Mouse (Mus musculus): Measurements from ENCODE around the gene Slc25a48. TPM values are rescaled to one million over a fixed set of nuclear protein-coding genes. Genes with fewer than 3 reads are reported as not detected.

The Slc25a48 gene
- polyA plus RNA-seq, 1 experiment from 2014 or later: not detected

DNA sequence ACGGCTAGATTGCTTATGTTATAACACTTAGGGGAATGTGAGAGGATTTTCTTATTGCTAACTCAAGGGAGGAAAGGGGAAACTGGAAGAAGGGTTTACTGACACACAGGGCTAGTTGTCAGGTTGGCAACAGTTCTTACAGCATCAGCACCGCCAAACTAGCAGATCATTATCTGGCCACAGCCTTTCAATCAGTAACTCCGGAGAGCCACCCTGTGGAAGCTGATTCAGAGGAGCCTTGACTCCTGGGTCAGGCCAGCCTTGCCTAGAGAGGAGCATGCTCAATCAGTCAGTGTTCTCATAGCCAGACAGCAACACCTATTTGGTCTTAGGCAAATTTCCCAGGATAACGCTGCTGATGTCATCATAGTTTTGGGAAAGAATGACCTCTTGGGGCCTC lies 23.3 kb downstream of the Slc25a48 start:
- WGBS: 87% methylated on average over 4 of the region's 4 CpGs
- ATAC-seq: no peak

DNA sequence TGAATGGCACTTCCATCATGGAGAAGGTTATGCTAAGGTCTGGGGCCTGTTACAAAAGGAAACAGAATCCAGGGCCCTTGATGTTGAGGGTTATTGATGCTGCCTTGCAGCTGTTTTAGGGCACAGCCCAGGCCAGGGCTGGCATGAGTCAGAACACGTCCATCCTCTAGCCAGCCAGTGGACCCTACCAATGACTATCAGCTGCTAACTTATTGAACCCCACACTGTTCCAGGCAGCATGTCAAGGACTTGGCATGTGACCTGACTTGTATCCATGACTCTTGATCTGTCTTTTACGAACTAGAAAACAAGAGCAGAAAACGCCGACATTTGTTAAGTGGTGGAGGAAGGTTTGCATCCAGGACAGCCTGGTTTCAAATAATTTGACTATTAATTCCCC lies 24.6 kb downstream of the Slc25a48 start:
- H3K4me1 ChIP-seq (replicated peaks): peaks cover 5% of the 10 kb centered on the region; the same call in 1 of the 2 replicates
- 93% methylated on average over 4 of the region's 4 CpGs for WGBS

More for the DNA sequence above, 23.3 kb downstream of the Slc25a48 start:
- H3K27me3 ChIP-seq: no peaks in the 10 kb centered on the region
- H3K9ac ChIP-seq (replicated peaks): no peak overlapping the region
- no peaks in the 10 kb centered on the region for H3K9me3 ChIP-seq
- peaks cover 5% of the 10 kb centered on the region; the same call in 1 of the 2 replicates for H3K4me1 ChIP-seq (replicated peaks)
- H3K27ac ChIP-seq: no peak overlapping the region
- no peaks in the 10 kb centered on the region for H3K36me3 ChIP-seq
- no peak overlapping the region for H3K4me3 ChIP-seq (replicated peaks)
- no peak overlapping the region for H3K4me2 ChIP-seq (replicated peaks)

DNA sequence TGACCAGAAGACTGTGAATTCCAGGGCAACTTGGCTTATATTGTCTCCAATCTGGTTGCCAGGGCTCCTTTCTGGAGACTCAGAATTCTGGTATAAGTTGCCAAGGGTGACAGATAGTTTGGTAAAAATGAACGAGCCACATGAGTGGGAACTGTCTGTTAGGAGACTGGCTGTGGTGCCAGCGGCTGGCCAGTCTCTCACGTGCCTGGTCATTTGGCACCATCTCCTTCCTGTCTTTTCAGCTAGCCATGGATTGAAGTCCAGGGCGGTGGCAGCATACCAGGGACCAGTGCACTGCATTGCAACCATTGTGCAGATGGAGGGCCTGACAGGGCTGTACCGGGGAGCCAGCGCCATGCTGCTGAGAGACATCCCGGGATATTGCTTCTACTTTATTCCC lies 25.1 kb downstream of the Slc25a48 start:
- no peak for ATAC-seq
- 88% methylated on average over 7 of the region's 7 CpGs for WGBS
- H3K27me3 ChIP-seq: no peaks in the 10 kb centered on the region

More for the DNA sequence above, 24.6 kb downstream of the Slc25a48 start:
- no peak overlapping the region for H3K4me2 ChIP-seq (replicated peaks)
- ATAC-seq: no peak
- no peak overlapping the region for H3K27ac ChIP-seq
- H3K36me3 ChIP-seq: no peaks in the 10 kb centered on the region
- H3K27me3 ChIP-seq: no peaks in the 10 kb centered on the region
- H3K9me3 ChIP-seq: no peaks in the 10 kb centered on the region
- H3K4me3 ChIP-seq (replicated peaks): no peak overlapping the region
- H3K9ac ChIP-seq (replicated peaks): no peak overlapping the region

DNA sequence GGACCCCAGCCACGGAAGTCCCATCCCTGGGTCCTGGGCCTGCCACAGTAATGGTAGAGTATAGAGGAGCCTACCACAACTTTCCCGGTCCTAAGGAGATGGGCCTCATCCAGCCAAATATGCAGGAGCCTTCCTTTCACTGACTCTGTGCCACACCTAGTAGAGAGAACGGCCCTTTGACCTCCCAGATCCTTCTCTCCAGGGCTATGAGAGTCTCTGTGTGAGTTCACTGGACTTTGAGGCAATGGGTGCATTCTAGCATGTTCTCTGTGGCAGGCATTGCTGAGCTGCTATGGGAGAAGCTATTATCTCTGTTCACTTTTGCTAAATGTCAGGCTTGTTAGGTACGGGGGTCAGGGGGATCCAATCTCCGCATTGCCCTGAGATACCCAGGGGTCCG lies 25.6 kb downstream of the Slc25a48 start:
- Histone ChIP-seq H3K4me2 (replicated peaks) (no peak overlapping the region), H3K27ac (no peak overlapping the region), H3K9ac (replicated peaks) (no peak overlapping the region), H3K36me3 (no peaks in the 10 kb centered on the region), H3K9me3 (no peaks in the 10 kb centered on the region), H3K4me3 (replicated peaks) (no peak overlapping the region), H3K27me3 (no peaks in the 10 kb centered on the region), H3K4me1 (replicated peaks) (no peaks in the 10 kb centered on the region)
- no peak for ATAC-seq
- WGBS: 86% methylated on average over 6 of the region's 6 CpGs

More for the DNA sequence above, 25.1 kb downstream of the Slc25a48 start:
- Histone ChIP-seq H3K9me3 (no peaks in the 10 kb centered on the region), H3K4me3 (replicated peaks) (no peak overlapping the region), H3K36me3 (no peaks in the 10 kb centered on the region), H3K4me2 (replicated peaks) (no peak overlapping the region), H3K9ac (replicated peaks) (no peak overlapping the region), H3K4me1 (replicated peaks) (peaks cover 2% of the 10 kb centered on the region; the same call in 1 of the 2 replicates), H3K27ac (no peak overlapping the region)

DNA sequence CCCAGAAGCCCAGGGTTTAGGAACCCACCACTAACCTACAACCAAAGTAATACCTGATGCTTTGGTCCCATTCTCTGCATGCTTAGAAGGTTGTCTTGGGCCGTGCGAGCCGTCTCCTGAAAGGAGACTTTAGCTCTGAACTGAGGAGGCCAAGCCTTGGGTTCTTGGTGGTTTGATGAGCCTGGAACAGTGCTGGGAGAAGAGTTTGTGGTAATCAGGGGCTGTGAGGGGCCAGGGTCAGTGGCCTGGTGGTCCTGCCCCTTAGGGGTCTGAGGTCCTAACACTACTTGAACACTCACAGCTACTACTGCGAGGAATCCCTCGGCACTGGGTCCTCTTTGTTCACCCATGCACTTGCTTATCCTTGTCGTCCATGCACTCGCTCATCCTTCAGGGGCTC lies 29.6 kb downstream of the Slc25a48 start:
- no peaks in the 10 kb centered on the region for H3K9me3 ChIP-seq
- no peak for ATAC-seq
- H3K27me3 ChIP-seq: no peaks in the 10 kb centered on the region
- H3K9ac ChIP-seq (replicated peaks): no peak overlapping the region
- H3K4me2 ChIP-seq (replicated peaks): no peak overlapping the region
- H3K4me3 ChIP-seq (replicated peaks): no peak overlapping the region
- no peaks in the 10 kb centered on the region for H3K36me3 ChIP-seq
- 91% methylated on average over 7 of the region's 7 CpGs for WGBS
- H3K4me1 ChIP-seq (replicated peaks): no peaks in the 10 kb centered on the region
- H3K27ac ChIP-seq: no peak overlapping the region

DNA sequence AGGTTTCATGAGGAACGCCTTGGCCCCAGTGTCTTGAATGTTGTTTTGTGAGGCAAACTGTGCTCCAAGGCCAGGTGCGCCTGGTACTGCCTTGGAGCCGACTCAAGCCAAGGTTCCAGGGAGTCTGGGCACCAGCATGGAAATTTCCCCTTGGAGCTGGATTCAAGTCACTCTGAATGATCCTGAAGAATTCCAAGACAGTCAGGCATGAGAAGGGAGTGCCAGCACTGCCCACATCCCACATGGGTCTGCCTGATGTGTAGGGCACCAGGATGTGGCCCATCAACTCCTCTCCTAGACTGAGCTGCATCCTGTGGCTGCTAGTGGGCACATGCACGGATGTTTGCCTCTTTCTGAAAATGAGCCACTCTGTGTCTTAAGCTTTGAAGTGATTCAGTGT lies 30.4 kb downstream of the Slc25a48 start:
- ATAC-seq: no peak
- WGBS: 93% methylated on average over 4 of the region's 4 CpGs
- H3K4me2 ChIP-seq (replicated peaks): no peak overlapping the region
- no peak overlapping the region for H3K4me3 ChIP-seq (replicated peaks)
- 0 out of 2 replicates have a peak, but pooled peaks cover 3% of the 10 kb centered on the region for H3K27me3 ChIP-seq
- H3K9me3 ChIP-seq: no peaks in the 10 kb centered on the region
- H3K27ac ChIP-seq: no peak overlapping the region
- no peaks in the 10 kb centered on the region for H3K4me1 ChIP-seq (replicated peaks)
- H3K36me3 ChIP-seq: no peaks in the 10 kb centered on the region
- no peak overlapping the region for H3K9ac ChIP-seq (replicated peaks)

DNA sequence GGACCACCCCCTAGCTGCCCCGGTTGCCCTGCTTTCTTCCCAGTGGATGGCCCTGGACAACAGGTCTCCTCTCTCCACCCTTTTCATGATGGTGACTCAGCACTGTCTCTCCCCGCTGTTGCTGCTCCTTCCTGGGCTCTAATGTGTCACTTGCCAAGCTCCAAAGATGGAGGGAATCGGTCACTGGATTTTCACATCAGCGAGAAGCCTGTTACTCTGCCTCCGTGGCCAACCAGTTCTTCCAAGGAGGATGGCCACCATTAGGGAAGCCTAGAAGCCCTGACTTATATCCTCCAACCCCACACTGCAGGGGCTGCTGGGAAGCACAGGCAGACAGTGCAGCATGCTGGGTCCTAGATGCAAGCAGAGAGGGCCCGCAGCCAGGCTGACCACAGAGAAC lies 33.1 kb downstream of the Slc25a48 start:
- H3K9ac ChIP-seq (replicated peaks): no peak overlapping the region
- no peaks in the 10 kb centered on the region for H3K9me3 ChIP-seq
- H3K36me3 ChIP-seq: no peaks in the 10 kb centered on the region
- no peak for ATAC-seq
- no peak overlapping the region for H3K4me3 ChIP-seq (replicated peaks)
- WGBS: 88% methylated on average over 6 of the region's 6 CpGs
- H3K27ac ChIP-seq: no peak overlapping the region
- 0 out of 2 replicates have a peak, but pooled peaks cover 3% of the 10 kb centered on the region for H3K27me3 ChIP-seq
- no peak overlapping the region for H3K4me2 ChIP-seq (replicated peaks)
- H3K4me1 ChIP-seq (replicated peaks): no peaks in the 10 kb centered on the region

DNA sequence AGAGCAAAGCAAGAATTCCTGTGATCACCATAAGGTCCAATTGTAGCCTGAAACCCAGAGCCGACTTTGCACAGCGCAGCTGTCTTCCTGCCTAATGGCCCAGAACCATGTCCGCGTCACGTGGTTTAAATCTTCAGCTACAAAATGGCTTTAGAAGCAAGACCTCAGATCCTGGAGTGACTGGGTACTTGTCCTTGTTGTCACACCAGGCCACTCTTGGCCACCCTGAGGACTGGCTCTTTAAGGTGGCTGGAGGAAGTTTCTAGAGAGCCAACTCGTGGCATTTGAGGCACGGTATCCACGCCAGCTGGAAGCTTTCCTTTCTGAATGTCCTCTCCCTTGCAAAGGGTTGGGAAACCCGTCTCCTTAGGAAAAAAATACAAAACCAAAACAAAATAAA lies 33.8 kb downstream of the Slc25a48 start:
- Histone ChIP-seq H3K4me2 (replicated peaks) (no peak overlapping the region), H3K4me3 (replicated peaks) (no peak overlapping the region), H3K27me3 (0 out of 2 replicates have a peak, but pooled peaks cover 3% of the 10 kb centered on the region), H3K4me1 (replicated peaks) (no peaks in the 10 kb centered on the region), H3K9ac (replicated peaks) (no peak overlapping the region), H3K36me3 (no peaks in the 10 kb centered on the region), H3K9me3 (no peaks in the 10 kb centered on the region), H3K27ac (no peak overlapping the region)
- no peak for ATAC-seq
- 79% methylated on average over 9 of the region's 9 CpGs for WGBS

DNA sequence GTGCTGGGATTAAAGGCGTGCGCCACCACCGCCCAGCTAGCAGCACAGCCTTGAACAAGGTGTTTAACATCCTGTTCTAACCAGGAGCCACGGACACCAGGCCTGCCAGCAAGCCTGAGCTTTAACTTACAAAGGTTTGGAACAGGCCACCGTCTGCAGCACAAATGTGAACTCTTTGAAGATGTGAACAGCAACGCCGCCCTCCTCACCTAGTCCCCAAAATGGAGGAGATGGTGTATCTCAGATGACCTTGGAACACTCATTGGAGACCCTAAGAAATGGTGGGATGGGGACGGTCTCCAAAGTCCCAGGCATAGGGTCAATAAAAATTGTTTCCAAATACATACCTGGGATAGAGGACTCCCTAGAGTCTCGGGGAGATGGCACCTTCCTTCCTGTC lies 34.5 kb downstream of the Slc25a48 start:
- no peaks in the 10 kb centered on the region for H3K36me3 ChIP-seq
- no peak for ATAC-seq
- no peaks in the 10 kb centered on the region for H3K9me3 ChIP-seq
- H3K27me3 ChIP-seq: 0 out of 2 replicates have a peak, but pooled peaks cover 3% of the 10 kb centered on the region
- 94% methylated on average over 9 of the region's 9 CpGs for WGBS
- H3K4me2 ChIP-seq (replicated peaks): no peak overlapping the region
- no peak overlapping the region for H3K27ac ChIP-seq
- H3K4me3 ChIP-seq (replicated peaks): no peak overlapping the region
- H3K4me1 ChIP-seq (replicated peaks): no peaks in the 10 kb centered on the region
- no peak overlapping the region for H3K9ac ChIP-seq (replicated peaks)

DNA sequence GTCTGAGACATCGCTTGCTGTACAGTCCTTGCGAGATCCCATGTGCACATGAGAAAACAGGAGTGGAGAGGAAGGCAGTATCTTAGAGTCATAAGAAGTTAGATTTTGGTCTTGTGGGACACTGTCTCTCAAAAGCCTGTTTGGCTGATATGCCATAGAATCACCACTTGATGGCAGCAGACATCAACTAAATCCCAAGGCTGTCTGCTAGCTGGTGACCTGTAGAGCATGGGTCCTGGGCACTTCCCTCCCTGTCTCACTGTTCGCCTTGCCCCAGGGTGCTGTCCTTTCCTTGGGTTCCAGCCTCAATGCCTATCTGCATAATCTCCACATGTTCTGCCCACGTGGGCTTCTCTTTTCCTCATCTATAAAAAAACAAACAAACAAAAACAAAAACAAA lies 37.2 kb downstream of the Slc25a48 start:
- H3K4me1 ChIP-seq (replicated peaks): no peaks in the 10 kb centered on the region
- H3K36me3 ChIP-seq: no peaks in the 10 kb centered on the region
- no peak overlapping the region for H3K4me3 ChIP-seq (replicated peaks)
- ATAC-seq: peak; percentile 55; the same call in 1 of the 2 replicates
- H3K9me3 ChIP-seq: no peaks in the 10 kb centered on the region
- H3K27ac ChIP-seq: no peak overlapping the region
- 0 out of 2 replicates have a peak, but pooled peaks cover 3% of the 10 kb centered on the region for H3K27me3 ChIP-seq
- H3K4me2 ChIP-seq (replicated peaks): no peak overlapping the region
- H3K9ac ChIP-seq (replicated peaks): no peak overlapping the region
- 28% methylated on average over 4 of the region's 4 CpGs for WGBS

DNA sequence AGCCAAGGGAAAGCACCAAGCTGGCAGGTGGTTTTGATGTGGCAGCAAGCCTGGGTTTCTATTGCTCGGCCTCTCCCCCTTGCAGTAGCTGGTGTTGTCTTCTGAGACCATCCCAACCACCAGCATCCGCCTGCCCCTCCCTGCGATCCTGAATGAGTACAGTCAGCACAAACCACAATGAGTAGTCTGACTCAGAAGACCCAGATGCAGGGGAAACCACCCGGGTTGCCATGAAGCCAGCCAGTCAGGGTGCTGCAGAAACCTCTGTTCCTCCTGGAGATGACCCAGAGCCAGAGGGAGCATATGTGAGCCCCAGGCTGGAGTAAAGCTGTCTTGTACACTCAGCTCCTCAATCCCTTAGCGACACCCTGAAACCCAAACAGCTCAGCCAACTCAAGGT lies 38.6 kb downstream of the Slc25a48 start:
- Histone ChIP-seq H3K4me2 (replicated peaks) (no peak overlapping the region), H3K36me3 (no peaks in the 10 kb centered on the region), H3K27me3 (0 out of 2 replicates have a peak, but pooled peaks cover 3% of the 10 kb centered on the region), H3K27ac (no peak overlapping the region), H3K4me3 (replicated peaks) (no peak overlapping the region), H3K9ac (replicated peaks) (no peak overlapping the region), H3K4me1 (replicated peaks) (no peaks in the 10 kb centered on the region), H3K9me3 (no peaks in the 10 kb centered on the region)
- ATAC-seq: no peak
- 85% methylated on average over 5 of the region's 5 CpGs for WGBS

DNA sequence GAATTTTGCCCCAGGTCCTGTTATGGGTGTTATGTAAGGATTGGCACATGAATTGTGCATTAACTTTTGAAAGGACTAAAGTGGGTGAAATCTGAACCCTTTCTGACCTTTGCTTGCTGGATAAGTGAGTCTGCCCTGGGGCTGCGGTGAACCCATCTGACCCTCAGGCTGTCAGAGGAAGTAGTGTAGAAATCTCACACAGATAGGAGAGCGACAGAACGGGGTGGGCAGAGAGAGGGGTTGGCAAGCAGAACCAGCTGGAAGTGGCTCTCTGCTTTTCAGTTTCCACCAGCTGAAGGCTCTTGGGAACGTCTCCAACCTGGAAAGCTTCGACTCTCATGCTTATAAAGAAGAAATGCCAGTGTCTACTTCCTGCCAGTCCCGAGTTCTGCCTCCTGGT lies 39.1 kb downstream of the Slc25a48 start:
- Histone ChIP-seq H3K4me3 (replicated peaks) (no peak overlapping the region), H3K27me3 (0 out of 2 replicates have a peak, but pooled peaks cover 3% of the 10 kb centered on the region), H3K9me3 (no peaks in the 10 kb centered on the region), H3K4me1 (replicated peaks) (no peaks in the 10 kb centered on the region), H3K4me2 (replicated peaks) (no peak overlapping the region), H3K9ac (replicated peaks) (no peak overlapping the region), H3K36me3 (no peaks in the 10 kb centered on the region), H3K27ac (no peak overlapping the region)
- no peak for ATAC-seq
- WGBS: 65% methylated on average over 6 of the region's 6 CpGs

DNA sequence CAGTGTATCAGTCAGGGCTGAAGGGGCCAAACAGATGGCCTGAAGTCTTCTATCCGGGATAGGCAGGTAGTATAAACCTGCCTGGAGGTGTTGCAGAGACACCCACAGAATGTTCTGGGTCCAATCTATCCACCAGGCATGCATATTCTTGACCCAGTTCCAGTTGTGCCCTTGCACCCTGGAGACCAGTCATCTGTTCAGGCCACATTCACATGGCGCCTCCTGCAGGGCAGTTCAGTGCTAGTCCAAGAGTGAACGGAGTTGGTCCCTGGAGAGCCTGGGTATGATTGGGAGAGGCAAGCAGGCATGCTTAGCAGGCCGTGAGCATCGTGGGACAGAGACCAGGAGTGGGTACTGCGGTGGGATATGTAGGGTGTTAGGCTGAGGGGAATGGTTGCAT lies 39.9 kb downstream of the Slc25a48 start:
- ATAC-seq: no peak
- Histone ChIP-seq H3K4me1 (replicated peaks) (no peaks in the 10 kb centered on the region), H3K36me3 (no peaks in the 10 kb centered on the region), H3K4me3 (replicated peaks) (no peak overlapping the region), H3K9me3 (no peaks in the 10 kb centered on the region), H3K4me2 (replicated peaks) (no peak overlapping the region), H3K27me3 (0 out of 2 replicates have a peak, but pooled peaks cover 3% of the 10 kb centered on the region), H3K27ac (no peak overlapping the region), H3K9ac (replicated peaks) (no peak overlapping the region)
- WGBS: 81% methylated on average over 6 of the region's 6 CpGs

Data from midbrain, embryonic 13.5 days (tissue).